Mouse (Mus musculus) lung, postnatal 0 days (tissue): ENCODE data around the gene Fbxl17.

Experiments used
- CTCF ChIP-seq: IDR thresholded peaks from 2 replicates; pipeline ENCODE4 v1.5.1; 2016; ENCODE audit warnings: antibody characterized with exemption, mild to moderate bottlenecking
- EP300 ChIP-seq: IDR thresholded peaks from 2 replicates; pipeline ENCODE4 v1.6.1; 2016; ENCODE audit warnings: antibody characterized with exemption, mild to moderate bottlenecking, control low read depth

DNA sequence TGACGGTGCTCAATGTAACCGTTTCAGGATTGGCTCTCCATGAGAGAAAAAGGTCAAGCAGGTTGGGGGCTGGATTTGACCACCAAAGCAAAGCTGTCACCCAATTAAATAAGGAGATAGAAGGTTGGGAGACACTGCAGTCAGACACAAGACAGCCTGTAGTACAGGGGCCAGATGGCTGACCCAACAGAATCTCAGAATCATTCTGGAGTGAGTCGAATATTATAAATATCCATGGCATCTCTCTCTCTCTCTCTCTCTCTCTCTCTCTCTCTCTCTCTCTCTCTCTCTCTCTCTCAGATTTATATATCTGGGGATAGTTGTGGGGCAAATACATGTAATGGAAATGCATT is 487.3 kb downstream of the Fbxl17 start:
- no peak for TF ChIP-seq CTCF
- TF ChIP-seq EP300, result no peak
